Mouse (Mus musculus) embryonic fibroblast, embryonic 13.5 days (primary cell): Measurements from ENCODE around the gene Lmcd1. TPM values are rescaled to one million over a fixed set of nuclear protein-coding genes. Genes with fewer than 3 reads are reported as not detected.
A peak's percentile ranks its signal among the peaks of the same experiment; 100 is the strongest.

ENCODE experiments used
- H3K27ac ChIP-seq: 2 replicates; pipeline ENCODE4 v1.5.1; 2012; ENCODE audit warnings: low read length, control low read depth, inconsistent platforms; ENCODE audit not compliant: insufficient read depth
- H3K4me1 ChIP-seq: 2 replicates; pipeline ENCODE4 v1.6.1; 2011; ENCODE audit warnings: low read length; ENCODE audit not compliant: control insufficient read depth, insufficient read depth
- H3K4me3 ChIP-seq: 2 replicates; pipeline ENCODE4 v1.5.1; 2011; ENCODE audit warnings: mild to moderate bottlenecking, control low read depth, low read length; ENCODE audit not compliant: insufficient read depth
- CTCF ChIP-seq: IDR thresholded peaks from 2 replicates; pipeline ENCODE4 v1.5.1; 2011; ENCODE audit warnings: mild to moderate bottlenecking, control low read depth, low read length, moderate library complexity, borderline replicate concordance; ENCODE audit not compliant: insufficient read depth
- POLR2A ChIP-seq: IDR thresholded peaks from 2 replicates; pipeline ENCODE4 v1.6.1; 2011; ENCODE audit warnings: low read depth, mild to moderate bottlenecking, control low read depth, low read length, moderate library complexity
- polyA plus RNA-seq: library from polyadenylated mRNA; stranded (reverse); fragments of >200 nt; gene quantifications from 2 replicates; pipeline ENCODE4 v1.2.4, GENCODE M21; 2011; ENCODE audit warnings: low read depth; ENCODE audit not compliant: missing spikeins, insufficient read length

The Lmcd1 gene
- polyA plus RNA-seq, 1 experiment: 10.2 TPM

GRCm38 (mm10) chr6:112337667-112338066, 64.1 kb downstream of the Lmcd1 start:
- H3K4me3 ChIP-seq: no peak overlapping the region
- no peaks in the 10 kb centered on the region for H3K4me1 ChIP-seq
- no peak overlapping the region for H3K27ac ChIP-seq
- TF ChIP-seq CTCF (no peak), POLR2A (no peak)

DNA sequence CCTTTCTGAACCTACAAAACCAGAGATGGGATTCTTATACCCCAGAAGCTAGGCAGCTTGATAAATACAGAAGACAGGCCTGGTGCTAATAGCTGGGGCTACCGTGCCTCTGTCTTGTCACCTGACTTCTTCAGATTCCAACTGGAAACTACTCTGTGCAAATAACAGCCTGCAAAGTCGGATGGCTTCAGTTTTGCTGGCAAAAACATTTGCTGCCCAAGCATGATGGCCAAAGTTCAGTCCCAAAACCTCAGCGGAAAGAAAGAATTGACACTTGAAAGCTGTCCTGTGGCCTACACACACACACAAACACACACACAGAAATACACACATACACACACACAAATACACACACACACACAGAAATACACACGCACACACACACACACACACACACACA, 65.5 kb downstream of the Lmcd1 start:
- H3K4me3 ChIP-seq: no peak overlapping the region
- H3K27ac ChIP-seq: no peak overlapping the region
- no peaks in the 10 kb centered on the region for H3K4me1 ChIP-seq
- TF ChIP-seq CTCF (no peak), POLR2A (no peak)

GRCm38 (mm10) chr6:112350452-112350851, 76.9 kb downstream of the Lmcd1 start:
- H3K4me3 ChIP-seq: no peak overlapping the region

GRCm38 (mm10) chr6:112359341-112359740, 85.8 kb downstream of the Lmcd1 start:
- Histone ChIP-seq H3K27ac (no peak overlapping the region), H3K4me3 (no peak overlapping the region), H3K4me1 (no peaks in the 10 kb centered on the region)
- TF ChIP-seq POLR2A (no peak), CTCF (no peak)

More at GRCm38 (mm10) chr6:112350452-112350851, 76.9 kb downstream of the Lmcd1 start:
- TF ChIP-seq CTCF (no peak), POLR2A (no peak)
- H3K4me1 ChIP-seq: no peaks in the 10 kb centered on the region
- no peak overlapping the region for H3K27ac ChIP-seq

GRCm38 (mm10) chr6:112360676-112361075, 87.1 kb downstream of the Lmcd1 start:
- no peak overlapping the region; the same call in 1 of the 2 replicates for H3K27ac ChIP-seq
- H3K4me3 ChIP-seq: no peak overlapping the region
- TF ChIP-seq CTCF: no peak
- no peak for TF ChIP-seq POLR2A
- no peaks in the 10 kb centered on the region for H3K4me1 ChIP-seq

DNA sequence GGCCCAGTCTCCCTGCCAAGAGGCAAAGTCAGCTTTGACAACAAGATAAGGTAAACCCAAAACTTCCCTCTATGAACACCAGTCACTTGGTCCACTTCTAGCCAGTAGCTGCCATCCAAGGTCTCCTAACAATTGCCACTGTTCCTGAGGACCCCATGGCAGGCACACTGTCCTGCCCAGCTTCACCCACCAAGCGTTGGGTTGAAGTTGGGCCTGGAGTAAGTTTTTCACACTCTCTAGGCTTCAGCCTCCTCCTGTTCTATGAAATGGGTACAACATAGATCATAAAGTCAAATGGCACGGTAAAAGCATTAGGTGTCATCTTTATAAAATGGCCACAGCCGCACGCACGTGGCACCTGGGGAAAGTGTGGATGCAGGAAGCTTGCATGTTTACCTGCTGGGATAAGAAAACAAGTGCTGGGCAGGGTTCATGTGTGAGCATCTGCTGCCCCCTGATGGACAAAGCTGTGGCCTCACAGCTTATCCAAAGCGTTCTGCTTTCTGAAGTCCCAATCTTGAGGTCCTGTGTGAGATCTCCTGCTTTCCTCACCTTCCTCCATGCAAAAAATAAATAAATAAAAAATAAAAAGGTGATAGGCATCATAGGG, 88.9 kb downstream of the Lmcd1 start:
- no peak overlapping the region for H3K4me3 ChIP-seq
- no peak overlapping the region for H3K27ac ChIP-seq
- no peak for TF ChIP-seq POLR2A
- TF ChIP-seq CTCF: peak; percentile 76
- no peaks in the 10 kb centered on the region for H3K4me1 ChIP-seq

- TF ChIP-seq POLR2A (no peak), CTCF (no peak)
- no peak overlapping the region for H3K4me3 ChIP-seq
- H3K4me1 ChIP-seq: no peaks in the 10 kb centered on the region
- no peak overlapping the region for H3K27ac ChIP-seq
Measured at GRCm38 (mm10) chr6:112364581-112364980, 91.0 kb downstream of the Lmcd1 start.

DNA sequence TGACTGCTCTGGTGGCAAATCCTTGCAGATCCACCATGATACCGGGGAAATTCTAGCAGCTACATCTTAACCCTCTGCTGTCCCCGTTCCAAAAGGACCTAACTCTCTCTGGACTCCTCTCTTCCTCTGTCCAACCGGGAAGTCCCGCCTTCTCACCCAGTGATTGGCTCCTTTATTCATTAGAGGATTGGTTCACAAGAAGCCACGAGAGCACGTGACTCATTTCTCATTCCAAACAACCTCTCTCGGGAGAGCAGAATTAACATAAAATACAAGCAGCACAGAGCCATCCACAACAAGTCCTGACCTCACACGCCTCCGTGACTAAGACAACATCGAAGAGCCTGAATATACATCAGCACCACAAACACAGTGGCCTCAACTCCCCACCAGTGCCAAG, 91.7 kb downstream of the Lmcd1 start:
- TF ChIP-seq CTCF (no peak), POLR2A (no peak)
- no peak overlapping the region for H3K4me3 ChIP-seq
- no peaks in the 10 kb centered on the region for H3K4me1 ChIP-seq
- H3K27ac ChIP-seq: no peak overlapping the region

- TF ChIP-seq CTCF (no peak), POLR2A (no peak)
- H3K27ac ChIP-seq: no peak overlapping the region
- no peak overlapping the region for H3K4me3 ChIP-seq
- H3K4me1 ChIP-seq: no peaks in the 10 kb centered on the region
Measured at GRCm38 (mm10) chr6:112373886-112374585, 100.5 kb downstream of the Lmcd1 start.

GRCm38 (mm10) chr6:112375661-112376392, 102.3 kb downstream of the Lmcd1 start:
- no peak overlapping the region for H3K27ac ChIP-seq
- H3K4me1 ChIP-seq: no peaks in the 10 kb centered on the region
- TF ChIP-seq CTCF: no peak
- TF ChIP-seq POLR2A: no peak
- no peak overlapping the region for H3K4me3 ChIP-seq
